In the genomic region with DNA sequence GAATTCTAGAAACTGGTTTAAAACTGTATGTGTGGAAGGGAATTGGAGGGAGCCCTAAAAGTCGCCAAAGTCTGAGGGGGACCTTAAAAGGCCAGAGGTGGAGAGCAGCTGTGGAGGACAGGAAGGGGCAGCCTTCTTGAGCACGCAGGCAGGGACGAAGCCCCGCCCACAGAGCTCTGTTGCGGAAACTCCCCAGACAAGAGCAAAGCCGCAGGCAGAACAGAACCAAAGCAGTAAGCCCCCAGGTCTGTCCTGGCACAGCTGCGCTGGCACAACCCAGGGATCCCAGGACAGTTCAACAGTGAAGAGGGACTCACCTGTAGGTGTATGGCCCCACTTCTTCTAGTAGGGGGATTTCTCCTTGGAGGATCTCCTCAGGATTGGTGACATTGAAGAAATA, we compare ENCODE assay signal across 11 mouse cellular contexts. TPM values are rescaled to one million over a fixed set of nuclear protein-coding genes. Genes with fewer than 3 reads are reported as not detected.
DNase-seq lines count a peak whose midpoint lies in the region; ATAC-seq lines count a peak whose summit lies in the region.
"Had no signal": no experiment of that assay in that cellular context is flagged by ENCODE, and none has a peak within 500 bp of the region (broad histone marks: within the 10 kb centered on the region; RNA-seq: fewer than 3 reads in every experiment).

No protein-coding gene starts in this region.

- no peaks in the 10 kb centered on the region for H3K27me3 ChIP-seq in limb, embryonic 10.5 days (ENCODE audit: low read depth, poor library complexity, severe bottlenecking)
- H3K27me3 ChIP-seq: megakaryocyte, embryonic 14.5 days; neural tube, embryonic 12.5 days had no signal

- H3K4me3 ChIP-seq in limb, embryonic 10.5 days, result no peak overlapping the region
- H3K4me3 ChIP-seq: megakaryocyte, embryonic 14.5 days; neural tube, embryonic 12.5 days had no signal

- peaks cover 24% of the 10 kb centered on the region for H3K36me3 ChIP-seq in limb, embryonic 10.5 days

- no peaks in the 10 kb centered on the region for H3K9me3 ChIP-seq in limb, embryonic 10.5 days (replicated peaks)

- peaks cover 9% of the 10 kb centered on the region; the same call in 1 of the 2 replicates for H3K4me1 ChIP-seq in limb, embryonic 10.5 days
- H3K4me1 ChIP-seq: neural tube, embryonic 12.5 days had no signal

- 62% methylated on average over 7 of the region's 7 CpGs for WGBS in limb, embryonic 10.5 days

- no peak overlapping the region for H3K27ac ChIP-seq in limb, embryonic 10.5 days
- H3K27ac ChIP-seq: neural tube, embryonic 12.5 days had no signal

- DNase-seq in lung, postnatal 36 days, result peak; percentile 58
- DNase-seq in lung, postnatal 25 days (ENCODE audit: low spot score), result no peak
- DNase-seq in cerebellum, adult 8-10 months, result no peak
- no peak for DNase-seq in limb, embryonic 10.5 days (ENCODE audit: low spot score)
- no peak for DNase-seq in heart, adult 9 months (ENCODE audit: low spot score in 2 of 2)
- DNase-seq: heart, postnatal 36 days; kidney, adult 11 months had no signal

- peak; percentile 68 for ATAC-seq in common myeloid progenitor, adult 5-6 weeks (replicated peaks; ENCODE audit: low read depth, poor library complexity, severe bottlenecking)
- peak; percentile 56; the same call in 1 of the 2 replicates for ATAC-seq in megakaryocyte-erythroid progenitor cell, adult 5-6 weeks (replicated peaks; ENCODE audit: low FRiP score, low TSS enrichment, poor library complexity, severe bottlenecking)

RNA-seq across cellular contexts. Expression of gene Scarb2, which starts 21.8 kb away (rescaled TPM):
- 42.8 and 46.9 TPM in 2 replicates for total RNA-seq in common myeloid progenitor, adult 5-6 weeks (2017)
- total RNA-seq in megakaryocyte-erythroid progenitor cell, adult 5-6 weeks (2014; fragmentation: Nextera tagmentation), result 19.0 and 23.6 TPM in 2 replicates
- total RNA-seq in megakaryocyte-erythroid progenitor cell, adult 5-6 weeks (2017), result 52.6 and 58.0 TPM in 2 replicates
- 5.7 and 7.2 TPM in 2 replicates for polyA plus RNA-seq in limb, embryonic 10.5 days (2016; fragmentation: Nextera tagmentation; extraction: Ambion mirVana)

RNA-seq across cellular contexts. Expression of gene Nup54, which starts 49.9 kb away (rescaled TPM):
- 71.8 and 82.3 TPM in 2 replicates for total RNA-seq in common myeloid progenitor, adult 5-6 weeks (2017)
- 75.8 and 80.0 TPM in 2 replicates for total RNA-seq in megakaryocyte-erythroid progenitor cell, adult 5-6 weeks (2014; fragmentation: Nextera tagmentation)
- 99.1 and 106 TPM in 2 replicates for total RNA-seq in megakaryocyte-erythroid progenitor cell, adult 5-6 weeks (2017)
- 76.6 and 81.9 TPM in 2 replicates for polyA plus RNA-seq in limb, embryonic 10.5 days (2016; fragmentation: Nextera tagmentation; extraction: Ambion mirVana)
